Mouse (Mus musculus): ENCODE results near the gene Rps12. TPM values are rescaled to one million over a fixed set of nuclear protein-coding genes. Genes with fewer than 3 reads are reported as not detected.

The Rps12 gene
- 124 and 145 TPM in 2 replicates for polyA plus RNA-seq (2016; fragmentation: Nextera tagmentation; extraction: Ambion mirVana)

DNA sequence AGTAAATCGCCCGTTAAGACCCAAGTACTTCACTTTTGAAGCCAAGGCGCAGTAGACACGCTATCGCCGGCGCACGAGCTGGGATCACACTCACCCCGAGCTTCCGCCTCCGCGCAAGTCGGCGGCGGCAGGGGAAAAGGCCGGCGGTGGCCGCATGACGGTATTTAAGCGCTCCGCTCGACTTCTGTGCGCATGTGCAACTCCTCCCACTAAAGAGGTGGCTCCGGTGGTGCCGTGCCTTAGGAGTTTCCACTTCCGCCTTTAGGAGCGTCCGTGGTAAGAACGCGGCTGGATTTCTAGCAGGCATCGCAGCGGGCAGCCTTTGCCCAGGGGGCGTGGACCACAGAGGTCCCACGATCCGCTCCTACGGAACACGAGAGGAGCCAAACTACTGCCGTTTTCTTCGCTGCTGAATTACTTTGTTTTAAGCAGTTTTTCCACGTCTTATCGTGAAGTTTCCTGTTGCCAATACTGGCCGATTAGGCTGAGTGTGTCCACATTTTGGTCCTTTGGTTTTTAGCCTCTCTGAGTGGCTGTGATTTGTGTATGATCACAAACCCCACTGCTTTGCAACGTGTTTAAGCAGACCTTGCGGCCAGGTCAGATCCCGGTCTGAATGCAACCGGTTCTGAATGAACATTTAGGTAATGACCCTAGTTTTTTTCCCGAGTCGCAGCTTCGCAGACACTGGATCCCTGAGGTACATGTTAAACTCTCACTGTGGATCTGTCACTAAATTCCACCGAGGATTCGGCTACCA is at the start of gene Rps12:
TSS of gene Rps12 (minus strand) at position 214 of the 760 bp plus-strand sequence.
- peak; percentile 98 for DNase-seq (ENCODE audit: low spot score)
- Histone ChIP-seq H3K4me1 (replicated peaks) (peaks cover 25% of the 10 kb centered on the region), H3K9me3 (no peaks in the 10 kb centered on the region), H3K27ac (peak within 1 kb of the TSS; percentile 93), H3K4me3 (peak within 1 kb of the TSS; percentile 92), H3K27me3 (ENCODE audit: insufficient read depth, poor library complexity, severe bottlenecking) (no peaks in the 10 kb centered on the region), H3K36me3 (peaks cover 39% of the 10 kb centered on the region)
- under 1% methylated on average over 51 of the region's 51 CpGs for WGBS

- Histone ChIP-seq H3K9me3 (no peaks in the 10 kb centered on the region), H3K36me3 (no peaks in the 10 kb centered on the region), H3K27ac (no peak overlapping the region), H3K27me3 (ENCODE audit: insufficient read depth, poor library complexity, severe bottlenecking) (no peaks in the 10 kb centered on the region), H3K4me1 (replicated peaks) (no peaks in the 10 kb centered on the region), H3K4me3 (no peak overlapping the region)
- no peak for DNase-seq (ENCODE audit: low spot score)
- WGBS = 82% methylated on average over 9 of the region's 9 CpGs
Observed at GRCm38 (mm10) chr10:23836003-23836964, 49.2 kb upstream of the Rps12 start.

DNA sequence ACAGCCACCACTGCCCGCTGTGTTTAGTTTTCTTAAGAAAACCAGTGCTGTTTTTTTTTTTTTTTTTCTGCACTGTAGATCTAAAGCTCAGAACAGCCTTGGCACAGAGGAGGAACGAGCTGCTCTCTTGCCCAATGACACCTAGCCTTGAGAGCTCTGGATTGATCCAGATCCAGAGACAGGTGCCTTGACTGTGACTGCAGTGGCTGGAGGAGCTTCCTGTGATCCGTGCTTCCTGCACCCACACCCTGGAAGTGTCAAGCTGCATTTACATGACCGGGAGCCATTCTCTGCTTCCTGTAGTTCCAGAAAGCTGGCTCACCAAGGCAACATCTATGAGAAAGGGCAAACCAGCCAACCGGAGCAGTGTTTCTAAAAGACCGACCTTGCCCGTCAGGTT is 39.4 kb upstream of the Rps12 start:
- Histone ChIP-seq H3K27me3 (ENCODE audit: insufficient read depth, poor library complexity, severe bottlenecking) (no peaks in the 10 kb centered on the region), H3K36me3 (peaks cover 45% of the 10 kb centered on the region), H3K9me3 (no peaks in the 10 kb centered on the region), H3K4me1 (replicated peaks) (no peaks in the 10 kb centered on the region), H3K27ac (no peak overlapping the region), H3K4me3 (no peak overlapping the region)
- no peak for DNase-seq (ENCODE audit: low spot score)
- WGBS = 88% methylated on average over 7 of the region's 7 CpGs

GRCm38 (mm10) chr10:23816241-23816640 is 29.2 kb upstream of the Rps12 start:
- Histone ChIP-seq H3K27me3 (ENCODE audit: insufficient read depth, poor library complexity, severe bottlenecking) (no peaks in the 10 kb centered on the region), H3K27ac (no peak overlapping the region), H3K4me3 (no peak overlapping the region), H3K4me1 (replicated peaks) (peaks cover 8% of the 10 kb centered on the region), H3K36me3 (peaks cover 39% of the 10 kb centered on the region), H3K9me3 (no peaks in the 10 kb centered on the region)
- DNase-seq (ENCODE audit: low spot score) = no peak
- WGBS = 92% methylated on average over 7 of the region's 7 CpGs

DNA sequence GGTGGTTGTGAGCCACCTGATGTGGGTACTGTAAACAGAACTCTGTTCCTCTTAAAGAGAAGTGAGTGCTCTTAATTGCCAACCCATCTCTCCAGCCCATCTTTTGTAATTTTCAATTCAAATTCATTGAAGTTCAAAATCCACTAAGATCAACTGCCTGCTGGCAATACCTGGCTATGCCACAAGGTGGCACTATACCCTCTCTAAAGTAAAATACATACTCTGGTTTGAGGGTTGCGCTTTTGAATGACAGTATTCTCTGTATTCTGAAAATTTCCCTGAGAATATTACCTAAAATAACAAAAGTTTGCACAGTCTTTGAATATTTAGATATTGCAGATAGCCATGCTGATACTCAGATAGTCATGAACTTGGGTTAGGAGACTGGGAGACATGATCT is 28.1 kb upstream of the Rps12 start:
- H3K36me3 ChIP-seq = peaks cover 33% of the 10 kb centered on the region
- H3K4me3 ChIP-seq = no peak overlapping the region
- no peaks in the 10 kb centered on the region for H3K27me3 ChIP-seq (ENCODE audit: insufficient read depth, poor library complexity, severe bottlenecking)
- H3K9me3 ChIP-seq = no peaks in the 10 kb centered on the region
- WGBS = 60% methylated on average over 1 of the region's 1 CpGs
- H3K27ac ChIP-seq = no peak overlapping the region
- peaks cover 8% of the 10 kb centered on the region for H3K4me1 ChIP-seq (replicated peaks)
- DNase-seq (ENCODE audit: low spot score) = peak; percentile 68

- Histone ChIP-seq H3K27ac (no peak overlapping the region), H3K36me3 (peaks cover 16% of the 10 kb centered on the region), H3K4me1 (replicated peaks) (peaks cover 8% of the 10 kb centered on the region), H3K4me3 (no peak overlapping the region), H3K9me3 (no peaks in the 10 kb centered on the region), H3K27me3 (ENCODE audit: insufficient read depth, poor library complexity, severe bottlenecking) (no peaks in the 10 kb centered on the region)
- 51% methylated on average over 11 of the region's 11 CpGs for WGBS
- DNase-seq (ENCODE audit: low spot score) = peak; percentile 8
Observed at GRCm38 (mm10) chr10:23812852-23813766, 26.0 kb upstream of the Rps12 start.

- Histone ChIP-seq H3K27me3 (ENCODE audit: insufficient read depth, poor library complexity, severe bottlenecking) (no peaks in the 10 kb centered on the region), H3K4me1 (replicated peaks) (peaks cover 8% of the 10 kb centered on the region), H3K36me3 (peaks cover 16% of the 10 kb centered on the region), H3K4me3 (no peak overlapping the region), H3K9me3 (no peaks in the 10 kb centered on the region), H3K27ac (no peak overlapping the region)
- DNase-seq (ENCODE audit: low spot score) = no peak
Observed at GRCm38 (mm10) chr10:23812438-23812759, 25.3 kb upstream of the Rps12 start.

- 79% methylated on average over 9 of the region's 12 CpGs for WGBS
- DNase-seq (ENCODE audit: low spot score) = peak; percentile 62
- Histone ChIP-seq H3K36me3 (peaks cover 22% of the 10 kb centered on the region), H3K4me3 (no peak overlapping the region), H3K4me1 (replicated peaks) (peaks cover 8% of the 10 kb centered on the region), H3K27me3 (ENCODE audit: insufficient read depth, poor library complexity, severe bottlenecking) (no peaks in the 10 kb centered on the region), H3K27ac (no peak overlapping the region), H3K9me3 (no peaks in the 10 kb centered on the region)
Observed at GRCm38 (mm10) chr10:23811635-23812437, 24.8 kb upstream of the Rps12 start.

- no peak for DNase-seq (ENCODE audit: low spot score)
- 0 out of 2 replicates have a peak, but pooled peaks cover 4% of the 10 kb centered on the region for H3K4me1 ChIP-seq (replicated peaks)
- no peaks in the 10 kb centered on the region for H3K27me3 ChIP-seq (ENCODE audit: insufficient read depth, poor library complexity, severe bottlenecking)
- peaks cover 61% of the 10 kb centered on the region for H3K36me3 ChIP-seq
- no peak overlapping the region for H3K4me3 ChIP-seq
- WGBS = 20% methylated on average over 4 of the region's 4 CpGs
- no peaks in the 10 kb centered on the region for H3K9me3 ChIP-seq
- no peak overlapping the region for H3K27ac ChIP-seq
Observed at GRCm38 (mm10) chr10:23806201-23806600, 19.1 kb upstream of the Rps12 start.

- Histone ChIP-seq H3K27ac (no peak overlapping the region), H3K4me3 (no peak overlapping the region), H3K27me3 (ENCODE audit: insufficient read depth, poor library complexity, severe bottlenecking) (no peaks in the 10 kb centered on the region), H3K36me3 (peaks cover 71% of the 10 kb centered on the region), H3K4me1 (replicated peaks) (peaks cover 11% of the 10 kb centered on the region), H3K9me3 (no peaks in the 10 kb centered on the region)
- 60% methylated on average over 3 of the region's 3 CpGs for WGBS
- no peak for DNase-seq (ENCODE audit: low spot score)
Observed at GRCm38 (mm10) chr10:23804665-23805064, 17.6 kb upstream of the Rps12 start.

DNA sequence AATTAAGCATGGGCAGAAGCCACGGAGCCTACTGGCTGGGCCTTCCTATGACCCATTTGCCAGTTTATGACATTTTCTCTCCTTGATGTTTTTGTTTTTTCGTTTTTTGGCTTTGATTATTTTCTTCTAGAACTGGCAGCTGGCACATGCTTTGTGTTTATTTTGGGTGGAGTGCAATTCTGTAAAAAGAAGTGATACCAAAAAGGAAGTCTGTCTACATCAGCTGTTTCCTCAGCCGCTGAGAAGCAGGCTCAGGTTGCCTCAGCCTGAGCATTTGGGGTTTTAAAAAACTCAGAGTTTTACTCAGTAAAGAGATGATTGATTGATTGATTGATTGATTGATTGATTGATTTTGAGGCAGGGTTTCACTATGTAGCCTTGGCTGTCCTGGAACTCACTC is 15.8 kb upstream of the Rps12 start:
- no peak overlapping the region for H3K4me3 ChIP-seq
- H3K27me3 ChIP-seq (ENCODE audit: insufficient read depth, poor library complexity, severe bottlenecking) = no peaks in the 10 kb centered on the region
- H3K4me1 ChIP-seq (replicated peaks) = peaks cover 20% of the 10 kb centered on the region
- DNase-seq (ENCODE audit: low spot score) = no peak
- H3K36me3 ChIP-seq = peaks cover 66% of the 10 kb centered on the region
- WGBS = 78% methylated on average over 3 of the region's 3 CpGs
- no peaks in the 10 kb centered on the region for H3K9me3 ChIP-seq
- H3K27ac ChIP-seq = no peak overlapping the region

GRCm38 (mm10) chr10:23799933-23800332 is 12.9 kb upstream of the Rps12 start:
- WGBS = 14% methylated on average over 3 of the region's 3 CpGs

More at GRCm38 (mm10) chr10:23799933-23800332, 12.9 kb upstream of the Rps12 start:
- Histone ChIP-seq H3K27ac (no peak overlapping the region), H3K9me3 (no peaks in the 10 kb centered on the region), H3K36me3 (peaks cover 40% of the 10 kb centered on the region), H3K4me1 (replicated peaks) (peaks cover 37% of the 10 kb centered on the region), H3K4me3 (no peak overlapping the region), H3K27me3 (ENCODE audit: insufficient read depth, poor library complexity, severe bottlenecking) (no peaks in the 10 kb centered on the region)
- DNase-seq (ENCODE audit: low spot score) = peak; percentile 41

Measured in hindbrain, embryonic 10.5 days (tissue).